Mouse (Mus musculus) MEL (cell line): ENCODE data around the gene Gm20388.

Source experiments
- CTCF ChIP-seq, 3 experiments: IDR thresholded peaks in 2 of 3; conservative IDR thresholded peaks in 1 of 3; 2 replicates each; pipeline ENCODE4 v1.5.1; 2011 to 2012; ENCODE audit warnings: low read length in 3 of 3, low read depth in 2 of 3, mild to moderate bottlenecking in 2 of 3, improper control_type of control experiment in 1 of 3, inconsistent platforms in 1 of 3, mixed read lengths in 1 of 3, moderate library complexity in 1 of 3; ENCODE audit not compliant: control insufficient read depth in 1 of 3, insufficient read depth in 1 of 3, poor library complexity in 1 of 3, severe bottlenecking in 1 of 3
- EP300 ChIP-seq, 2 experiments: IDR thresholded peaks; 2 replicates each; pipeline ENCODE4 v1.6.1; 2011; ENCODE audit warnings: improper control_type of control experiment in 2 of 2, low read length in 2 of 2, low read depth in 1 of 2, mild to moderate bottlenecking in 1 of 2
- GATA1 ChIP-seq: IDR thresholded peaks from 2 replicates; pipeline ENCODE4 v1.6.1; 2011; ENCODE audit warnings: low read depth, low read length, improper control_type of control experiment
- MAX ChIP-seq: IDR thresholded peaks from 2 replicates; pipeline ENCODE4 v1.6.1; 2011; ENCODE audit warnings: low read length, improper control_type of control experiment
- POLR2A ChIP-seq, 2 experiments: IDR thresholded peaks; 2 replicates each; pipeline ENCODE4 v1.6.1; 2011 to 2012; ENCODE audit warnings: low read length in 2 of 2, mild to moderate bottlenecking in 2 of 2, control low read depth in 1 of 2, improper control_type of control experiment in 1 of 2, low read depth in 1 of 2, moderate library complexity in 1 of 2; ENCODE audit not compliant: control insufficient read depth in 1 of 2, insufficient read depth in 1 of 2, poor library complexity in 1 of 2
- POLR2AphosphoS2 ChIP-seq: IDR thresholded peaks from 2 replicates; pipeline ENCODE4 v1.6.1; 2011; ENCODE audit warnings: low read length, improper control_type of control experiment

GRCm38 (mm10) chr8:121623043-121623442 is 1712.4 kb downstream of the Gm20388 start:
- no peak for TF ChIP-seq POLR2A (IDR thresholded peaks at IDR 0.05; ENCODE audit: control insufficient read depth in 1 of 2, insufficient read depth in 1 of 2, low read depth in 1 of 2, low read length in 2 of 2, poor library complexity in 1 of 2)
- TF ChIP-seq POLR2AphosphoS2, result no peak
- no peak for TF ChIP-seq CTCF (IDR thresholded peaks at IDR 0.05 in 2 of 3, conservative IDR thresholded peaks at IDR 0.05 in 1 of 3; ENCODE audit: control insufficient read depth in 1 of 3, insufficient read depth in 1 of 3, low read depth in 2 of 3, low read length in 3 of 3, poor library complexity in 1 of 3, severe bottlenecking in 1 of 3)
- TF ChIP-seq GATA1, result no peak
- TF ChIP-seq EP300 (IDR thresholded peaks at IDR 0.05; ENCODE audit: low read depth in 1 of 2, low read length in 2 of 2), result no peak
- no peak for TF ChIP-seq MAX
